Mouse (Mus musculus) ES-CJ7 (cell line): ENCODE data around the gene Hmgb1.

Source experiments
- DNase-seq: peaks from one replicate; pipeline ENCODE4 v3.0.0; 2011; ENCODE audit warnings: low read depth, low spot score

Gene Hmgb1

GRCm38 (mm10) chr5:149021120-149021519 is 163.2 kb downstream of the Hmgb1 start:
- DNase-seq, result no peak

GRCm38 (mm10) chr5:149020681-149021062 is 163.6 kb downstream of the Hmgb1 start:
- DNase-seq, result no peak

- DNase-seq, result no peak
Measured at GRCm38 (mm10) chr5:149020059-149020680, 164.1 kb downstream of the Hmgb1 start.

GRCm38 (mm10) chr5:149017666-149018415 is 166.4 kb downstream of the Hmgb1 start:
- DNase-seq, result no peak

- DNase-seq, result no peak
Measured at GRCm38 (mm10) chr5:149017181-149017580, 167.1 kb downstream of the Hmgb1 start.

GRCm38 (mm10) chr5:149016261-149016660 is 168.0 kb downstream of the Hmgb1 start:
- DNase-seq, result no peak

- no peak for DNase-seq
Measured at GRCm38 (mm10) chr5:149015335-149016201, 168.7 kb downstream of the Hmgb1 start.

GRCm38 (mm10) chr5:149014600-149015268 is 169.6 kb downstream of the Hmgb1 start:
- DNase-seq, result no peak

- DNase-seq, result no peak
Measured at GRCm38 (mm10) chr5:149013817-149014508, 170.3 kb downstream of the Hmgb1 start.

GRCm38 (mm10) chr5:149009111-149009510 is 175.2 kb downstream of the Hmgb1 start:
- no peak for DNase-seq

- DNase-seq, result no peak
Measured at GRCm38 (mm10) chr5:149007295-149007646, 177.0 kb downstream of the Hmgb1 start.

GRCm38 (mm10) chr5:149006362-149007294 is 177.7 kb downstream of the Hmgb1 start:
- DNase-seq, result peak; percentile 93

- no peak for DNase-seq
Measured at GRCm38 (mm10) chr5:149005701-149006361, 178.5 kb downstream of the Hmgb1 start.

- DNase-seq, result no peak
Measured at GRCm38 (mm10) chr5:149005083-149005482, 179.2 kb downstream of the Hmgb1 start.

GRCm38 (mm10) chr5:149003137-149003536 is 181.2 kb downstream of the Hmgb1 start:
- no peak for DNase-seq

- no peak for DNase-seq
Measured at GRCm38 (mm10) chr5:149002803-149003115, 181.5 kb downstream of the Hmgb1 start.

- no peak for DNase-seq
Measured at GRCm38 (mm10) chr5:149002034-149002802, 182.1 kb downstream of the Hmgb1 start.

GRCm38 (mm10) chr5:148999802-149000201 is 184.5 kb downstream of the Hmgb1 start:
- no peak for DNase-seq

GRCm38 (mm10) chr5:148998512-148998911 is 185.8 kb downstream of the Hmgb1 start:
- no peak for DNase-seq
